Mouse (Mus musculus): ENCODE data around the gene Rtcb. TPM values are rescaled to one million over a fixed set of nuclear protein-coding genes. Genes with fewer than 3 reads are reported as not detected.

Gene Rtcb
- polyA plus RNA-seq, 1 experiment = 31.1 TPM

DNA sequence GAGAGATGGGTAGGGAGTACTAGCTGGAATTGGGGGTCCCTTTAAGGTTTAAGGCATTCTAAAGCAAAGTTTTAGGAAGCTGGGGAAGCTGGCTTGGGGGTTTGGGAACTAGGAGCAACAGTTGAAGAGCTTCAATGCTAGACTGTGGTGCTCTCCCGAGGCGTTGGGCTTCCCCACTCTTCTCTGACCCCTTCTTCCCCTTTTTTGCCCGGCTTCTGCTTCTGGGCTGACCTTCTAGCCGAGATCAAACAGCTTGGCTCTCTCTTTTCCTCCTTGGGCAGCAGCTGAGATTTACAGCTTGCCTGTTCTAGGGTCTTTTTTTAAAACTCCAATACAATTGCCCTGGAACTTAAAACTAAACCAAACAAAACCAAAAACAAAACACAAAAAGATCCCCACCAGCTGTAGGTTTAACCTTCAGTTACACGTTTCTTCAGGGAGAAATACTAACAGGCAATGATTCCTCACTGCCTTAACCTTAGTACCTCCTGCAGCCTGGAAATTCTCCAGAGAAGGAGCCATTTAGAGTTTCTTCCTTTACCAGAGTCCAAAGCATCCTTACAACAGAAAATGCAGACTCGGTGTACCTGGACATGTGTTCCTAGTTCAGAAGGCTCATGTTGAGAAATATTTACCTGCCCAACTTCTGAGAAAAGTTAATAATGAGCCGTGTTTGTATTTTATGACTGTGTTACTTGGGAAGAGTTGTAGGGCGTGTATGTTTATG lies 12.4 kb upstream of the Rtcb start:
- Histone ChIP-seq H3K4me1 (peaks cover 7% of the 10 kb centered on the region), H3K27me3 (replicated peaks) (peaks cover 7% of the 10 kb centered on the region), H3K9me3 (peaks cover 9% of the 10 kb centered on the region), H3K36me3 (replicated peaks; ENCODE audit: low read length) (no peaks in the 10 kb centered on the region), H3K4me3 (replicated peaks) (no peak overlapping the region)
- TF ChIP-seq GATA1 (IDR thresholded peaks at IDR 0.05; ENCODE audit: borderline replicate concordance, low read length) (no peak), FLI1 (IDR thresholded peaks at IDR 0.05; ENCODE audit: low read length) (no peak)

DNA sequence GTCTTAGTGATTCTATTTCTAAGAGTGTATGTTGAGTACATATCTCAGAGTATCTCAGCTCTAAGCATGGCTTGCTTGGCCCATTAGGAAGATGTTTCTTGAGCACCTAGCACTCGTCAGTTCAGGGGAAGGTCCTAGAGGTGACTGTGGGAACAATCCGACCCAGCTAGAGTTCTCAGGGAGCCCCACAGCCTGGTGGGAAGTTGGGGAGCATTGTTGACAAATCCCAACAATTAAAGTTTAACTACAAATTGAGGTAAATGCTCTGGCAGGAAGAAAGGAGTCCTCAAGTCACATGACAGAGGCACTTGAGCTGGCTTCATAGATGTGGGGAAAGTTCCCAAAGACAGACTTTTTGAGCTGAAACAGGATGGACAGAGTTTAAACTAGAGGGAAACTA lies 11.1 kb upstream of the Rtcb start:
- peaks cover 10% of the 10 kb centered on the region for H3K27me3 ChIP-seq (replicated peaks)
- no peaks in the 10 kb centered on the region for H3K9me3 ChIP-seq
- H3K4me1 ChIP-seq = peaks cover 7% of the 10 kb centered on the region
- no peak overlapping the region for H3K4me3 ChIP-seq (replicated peaks)
- TF ChIP-seq GATA1 (IDR thresholded peaks at IDR 0.05; ENCODE audit: borderline replicate concordance, low read length) = no peak
- no peak for TF ChIP-seq FLI1 (IDR thresholded peaks at IDR 0.05; ENCODE audit: low read length)
- H3K36me3 ChIP-seq (replicated peaks; ENCODE audit: low read length) = no peaks in the 10 kb centered on the region

DNA sequence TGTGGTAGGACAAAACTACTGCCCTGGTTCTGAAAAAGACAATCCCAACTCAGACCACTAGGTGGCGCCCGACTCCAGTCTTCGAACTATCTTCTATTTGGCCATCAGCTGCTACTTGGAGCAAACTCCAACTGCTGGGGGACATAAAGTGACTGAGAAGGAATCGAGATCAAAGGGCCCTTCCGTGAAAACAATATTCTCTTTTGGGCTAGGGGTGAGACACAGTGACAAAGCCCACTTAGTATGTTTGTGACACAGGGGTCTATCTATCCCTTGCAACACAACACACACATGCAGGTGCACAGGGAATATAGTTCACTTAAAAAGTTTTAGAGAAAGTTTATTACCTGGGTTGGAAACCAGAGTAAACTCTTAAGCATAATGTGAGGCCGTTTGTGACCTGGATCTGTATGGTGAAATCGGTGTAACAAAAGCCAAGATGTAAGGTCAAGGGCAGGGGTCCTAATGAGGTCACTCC lies 10.6 kb upstream of the Rtcb start:
- Histone ChIP-seq H3K9me3 (no peaks in the 10 kb centered on the region), H3K4me1 (peaks cover 7% of the 10 kb centered on the region), H3K27me3 (replicated peaks) (peaks cover 10% of the 10 kb centered on the region), H3K36me3 (replicated peaks; ENCODE audit: low read length) (no peaks in the 10 kb centered on the region), H3K4me3 (replicated peaks) (no peak overlapping the region)
- TF ChIP-seq GATA1 (IDR thresholded peaks at IDR 0.05; ENCODE audit: borderline replicate concordance, low read length) (no peak), FLI1 (IDR thresholded peaks at IDR 0.05; ENCODE audit: low read length) (no peak)

DNA sequence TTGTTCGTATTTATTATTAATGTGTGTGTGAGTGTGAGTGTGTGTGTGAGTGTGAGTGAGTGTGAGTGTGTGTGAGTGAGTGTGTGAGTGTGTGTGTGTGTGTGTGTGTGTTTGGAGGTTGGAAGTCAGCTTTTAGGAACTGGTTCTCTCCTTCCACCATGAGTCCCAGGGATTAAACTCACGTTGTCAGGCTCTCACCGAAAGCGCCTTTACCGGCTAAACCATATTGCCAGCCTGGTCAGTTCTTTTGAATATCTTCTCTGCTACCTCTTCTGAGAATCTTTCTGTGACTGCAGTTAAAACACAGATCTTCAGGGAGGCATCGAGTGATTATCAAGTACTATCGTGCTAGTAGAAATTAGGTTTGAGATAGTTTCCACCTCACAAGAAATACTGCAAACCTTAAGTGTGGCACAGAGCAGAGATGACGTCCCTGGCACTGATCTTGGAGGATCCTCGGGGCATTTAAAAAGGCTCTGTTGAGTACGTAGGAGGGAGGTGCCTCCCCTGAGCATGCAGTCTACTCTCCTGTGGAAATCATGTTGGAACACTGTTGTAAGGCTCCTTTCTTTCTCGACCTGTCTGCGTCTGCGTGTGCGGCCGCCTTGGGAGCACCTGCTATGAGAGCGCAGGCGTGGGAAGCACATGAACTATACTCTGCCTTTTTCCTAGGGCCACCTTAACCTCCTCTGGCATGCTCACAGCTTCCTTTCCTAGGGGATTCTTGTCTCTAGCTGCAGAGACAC lies 10.0 kb upstream of the Rtcb start:
- Histone ChIP-seq H3K4me1 (peaks cover 7% of the 10 kb centered on the region), H3K9me3 (no peaks in the 10 kb centered on the region)

DNA sequence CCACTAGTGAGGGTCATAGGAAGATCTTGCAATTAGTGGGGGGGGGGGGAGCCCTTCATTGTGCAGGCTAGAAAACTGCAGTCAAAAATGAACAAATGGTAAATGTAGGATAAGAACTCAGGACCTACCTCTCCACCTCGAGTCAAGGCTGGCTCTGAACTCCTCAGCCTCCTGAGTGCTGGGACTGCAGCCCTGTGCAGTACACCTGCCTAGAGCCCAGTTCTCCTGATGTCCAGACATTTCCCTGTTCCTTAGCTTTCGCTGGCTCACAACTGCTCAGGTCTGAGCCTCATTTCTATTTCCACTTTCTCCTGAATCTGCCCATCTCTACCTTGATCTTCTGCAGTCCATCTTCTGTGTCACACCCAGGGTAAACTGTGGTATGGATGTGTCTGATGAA lies 8.9 kb upstream of the Rtcb start:
- TF ChIP-seq FLI1 (IDR thresholded peaks at IDR 0.05; ENCODE audit: low read length) (no peak), GATA1 (IDR thresholded peaks at IDR 0.05; ENCODE audit: borderline replicate concordance, low read length) (no peak)
- Histone ChIP-seq H3K4me1 (peaks cover 12% of the 10 kb centered on the region), H3K9me3 (no peaks in the 10 kb centered on the region), H3K27me3 (replicated peaks) (peaks cover 8% of the 10 kb centered on the region), H3K36me3 (replicated peaks; ENCODE audit: low read length) (no peaks in the 10 kb centered on the region), H3K4me3 (replicated peaks) (no peak overlapping the region)

More for the DNA sequence above, 10.0 kb upstream of the Rtcb start:
- TF ChIP-seq GATA1 (IDR thresholded peaks at IDR 0.05; ENCODE audit: borderline replicate concordance, low read length) = no peak
- no peak for TF ChIP-seq FLI1 (IDR thresholded peaks at IDR 0.05; ENCODE audit: low read length)
- peaks cover 10% of the 10 kb centered on the region for H3K27me3 ChIP-seq (replicated peaks)
- H3K4me3 ChIP-seq (replicated peaks) = no peak overlapping the region
- H3K36me3 ChIP-seq (replicated peaks; ENCODE audit: low read length) = no peaks in the 10 kb centered on the region

DNA sequence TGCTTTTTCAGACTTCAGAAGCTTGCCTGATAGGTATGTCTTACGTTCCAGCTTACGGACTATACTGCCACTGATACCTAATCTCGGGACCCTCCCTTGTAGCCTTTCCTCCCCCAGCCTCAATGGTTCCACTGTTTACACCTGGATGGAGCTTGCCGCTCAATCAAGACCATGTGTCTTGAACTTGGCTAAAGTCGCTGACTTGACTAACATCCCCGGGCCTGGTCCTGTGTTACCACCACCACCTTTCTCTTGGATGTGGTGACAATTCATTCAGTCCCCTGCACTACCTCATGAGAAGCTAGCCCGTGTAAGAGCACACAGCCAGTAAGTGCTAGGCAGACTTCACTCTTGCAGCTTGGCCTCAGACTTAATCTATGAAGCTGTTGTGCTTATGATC lies 6.7 kb upstream of the Rtcb start:
- Histone ChIP-seq H3K4me1 (peaks cover 26% of the 10 kb centered on the region), H3K36me3 (replicated peaks; ENCODE audit: low read length) (no peaks in the 10 kb centered on the region), H3K4me3 (replicated peaks) (no peak overlapping the region), H3K27me3 (replicated peaks) (peaks cover 3% of the 10 kb centered on the region), H3K9me3 (no peaks in the 10 kb centered on the region)
- TF ChIP-seq FLI1 (IDR thresholded peaks at IDR 0.05; ENCODE audit: low read length) (no peak), GATA1 (IDR thresholded peaks at IDR 0.05; ENCODE audit: borderline replicate concordance, low read length) (no peak)

DNA sequence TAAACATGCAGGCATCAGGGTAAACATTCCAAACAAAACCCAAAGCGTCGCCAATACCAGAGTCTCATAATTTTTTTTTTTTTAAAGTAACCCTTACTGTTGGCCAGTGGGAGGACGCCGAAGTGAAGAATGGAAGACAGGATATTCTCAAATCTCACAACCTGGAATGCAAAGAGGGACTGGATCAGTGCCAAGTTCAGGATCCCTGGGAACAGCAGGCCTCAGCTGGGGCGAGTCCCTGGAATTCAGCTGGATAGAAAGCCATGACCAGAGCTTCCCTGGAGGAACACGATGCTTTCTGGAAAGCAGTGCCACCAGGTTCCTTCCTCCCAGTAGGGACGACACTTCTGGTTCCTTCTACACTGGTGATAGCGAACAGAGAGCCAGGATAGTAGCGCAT lies 5.3 kb upstream of the Rtcb start:
- H3K36me3 ChIP-seq (replicated peaks; ENCODE audit: low read length) = no peaks in the 10 kb centered on the region
- no peak for TF ChIP-seq FLI1 (IDR thresholded peaks at IDR 0.05; ENCODE audit: low read length)
- TF ChIP-seq GATA1 (IDR thresholded peaks at IDR 0.05; ENCODE audit: borderline replicate concordance, low read length) = no peak
- no peaks in the 10 kb centered on the region for H3K9me3 ChIP-seq

DNA sequence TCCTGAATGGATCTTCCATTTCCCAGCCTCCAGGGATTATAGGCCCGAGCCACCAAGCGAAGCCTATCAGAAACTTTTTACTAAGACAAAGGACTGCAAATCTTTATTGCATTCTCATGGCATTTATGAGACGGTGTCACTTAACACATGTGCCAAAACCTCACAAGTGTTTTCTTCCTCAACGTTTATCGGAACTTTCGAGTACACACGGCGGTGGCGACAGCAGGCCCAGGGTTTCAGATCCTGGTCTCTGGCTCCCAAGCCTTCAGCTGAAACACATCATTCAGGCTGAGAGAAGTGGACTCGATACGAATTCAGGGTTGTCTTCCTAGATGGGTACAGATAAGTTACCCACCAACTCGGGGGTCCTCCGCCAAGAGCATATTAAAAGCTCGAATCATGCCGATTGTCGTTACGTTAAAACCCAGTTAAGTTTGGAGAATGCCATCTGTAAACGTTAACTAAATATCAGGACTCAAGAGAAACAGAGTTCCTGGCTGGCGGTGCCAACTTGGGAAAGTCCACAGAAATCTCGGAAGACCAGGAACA lies 678 bp downstream of the Rtcb start:
- peaks cover 37% of the 10 kb centered on the region for H3K36me3 ChIP-seq (replicated peaks; ENCODE audit: low read length)
- H3K9me3 ChIP-seq = no peaks in the 10 kb centered on the region
- peaks cover 46% of the 10 kb centered on the region for H3K4me1 ChIP-seq
- peak overlapping the region; percentile 96 for H3K4me3 ChIP-seq (replicated peaks)
- H3K27me3 ChIP-seq (replicated peaks) = no peaks in the 10 kb centered on the region
- TF ChIP-seq GATA1 (IDR thresholded peaks at IDR 0.05; ENCODE audit: borderline replicate concordance, low read length) (no peak), FLI1 (IDR thresholded peaks at IDR 0.05; ENCODE audit: low read length) (no peak)

More for the DNA sequence above, 5.3 kb upstream of the Rtcb start:
- peaks cover 22% of the 10 kb centered on the region for H3K4me1 ChIP-seq
- peaks cover 3% of the 10 kb centered on the region for H3K27me3 ChIP-seq (replicated peaks)
- H3K4me3 ChIP-seq (replicated peaks) = no peak overlapping the region

DNA sequence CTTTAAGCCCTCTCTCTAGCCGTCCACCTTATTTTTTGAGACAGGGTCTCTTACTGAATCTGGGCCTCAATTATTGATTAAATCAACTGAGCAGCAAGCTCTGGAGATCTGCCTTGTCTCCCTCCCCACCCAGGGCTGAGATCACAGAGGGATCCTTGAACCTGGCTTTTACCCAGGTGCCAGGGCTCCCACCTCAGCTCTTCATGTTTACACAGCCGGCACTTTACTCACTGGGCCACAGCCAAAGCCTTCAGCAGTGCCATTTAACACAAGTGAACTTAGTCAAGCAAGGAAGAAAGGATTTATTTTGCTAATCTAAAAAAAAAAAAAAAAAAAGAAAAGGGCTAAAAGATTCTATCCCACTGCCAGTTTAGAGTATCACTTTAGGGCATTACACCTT lies 3.2 kb downstream of the Rtcb start:
- no peaks in the 10 kb centered on the region for H3K9me3 ChIP-seq
- peaks cover 31% of the 10 kb centered on the region for H3K4me1 ChIP-seq
- H3K36me3 ChIP-seq (replicated peaks; ENCODE audit: low read length) = peaks cover 62% of the 10 kb centered on the region
- TF ChIP-seq FLI1 (IDR thresholded peaks at IDR 0.05; ENCODE audit: low read length) = no peak
- H3K4me3 ChIP-seq (replicated peaks) = no peak overlapping the region
- H3K27me3 ChIP-seq (replicated peaks) = no peaks in the 10 kb centered on the region

DNA sequence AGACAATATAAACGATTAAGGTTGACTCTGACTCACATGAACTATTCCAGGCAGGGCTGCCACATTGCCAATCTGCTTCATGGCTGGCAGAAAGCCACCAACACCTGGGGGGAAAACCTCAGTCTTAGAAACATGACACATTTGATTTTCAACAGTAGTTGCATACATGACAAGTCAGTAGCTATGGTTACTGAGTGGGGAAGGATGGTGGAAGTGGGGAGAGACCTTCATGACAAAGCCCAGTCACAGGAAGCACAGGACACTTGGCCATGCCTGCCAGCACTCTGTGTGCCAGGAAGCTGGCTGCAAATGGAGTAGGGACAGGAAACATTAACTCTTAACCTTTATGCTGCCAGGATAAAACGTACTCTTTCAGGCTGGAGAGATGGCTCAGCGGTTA lies 4.2 kb downstream of the Rtcb start:
- H3K27me3 ChIP-seq (replicated peaks) = no peaks in the 10 kb centered on the region
- H3K36me3 ChIP-seq (replicated peaks; ENCODE audit: low read length) = peaks cover 72% of the 10 kb centered on the region
- H3K4me1 ChIP-seq = peaks cover 31% of the 10 kb centered on the region
- TF ChIP-seq GATA1 (IDR thresholded peaks at IDR 0.05; ENCODE audit: borderline replicate concordance, low read length) (no peak), FLI1 (IDR thresholded peaks at IDR 0.05; ENCODE audit: low read length) (no peak)
- H3K9me3 ChIP-seq = no peaks in the 10 kb centered on the region
- no peak overlapping the region for H3K4me3 ChIP-seq (replicated peaks)

Data from megakaryocyte, embryonic 14.5 days (primary cell).